Mouse (Mus musculus): ENCODE data around the gene Nup133.

GRCm38 (mm10) chr8:123854252-123854651, 94.8 kb downstream of the Nup133 start:
- TF ChIP-seq CTCF (IDR thresholded peaks at IDR 0.05 in 2 of 3, conservative IDR thresholded peaks at IDR 0.05 in 1 of 3; ENCODE audit: control insufficient read depth in 1 of 3, insufficient read depth in 1 of 3, low read depth in 2 of 3, low read length in 3 of 3, poor library complexity in 1 of 3, severe bottlenecking in 1 of 3) (no peak), RAD21 (IDR thresholded peaks at IDR 0.05; ENCODE audit: low read depth, low read length) (no peak), GATA1 (IDR thresholded peaks at IDR 0.05; ENCODE audit: low read depth, low read length) (peak; percentile 89), USF2 (IDR thresholded peaks at IDR 0.05; ENCODE audit: borderline replicate concordance in 1 of 2, insufficient read depth in 1 of 2, low read depth in 1 of 2, low read length in 2 of 2) (no peak), MAX (IDR thresholded peaks at IDR 0.05; ENCODE audit: low read length) (no peak), MAFK (IDR thresholded peaks at IDR 0.05; ENCODE audit: borderline replicate concordance, low read depth, low read length) (no peak), TAL1 (IDR thresholded peaks at IDR 0.05; ENCODE audit: low read length) (peak; percentile 71), POLR2A (IDR thresholded peaks at IDR 0.05; ENCODE audit: control insufficient read depth in 1 of 2, insufficient read depth in 1 of 2, low read depth in 1 of 2, low read length in 2 of 2, poor library complexity in 1 of 2) (no peak), POLR2AphosphoS5 (IDR thresholded peaks at IDR 0.05; ENCODE audit: borderline replicate concordance, low read depth, low read length) (no peak), MEF2A (IDR thresholded peaks at IDR 0.05; ENCODE audit: extremely low read depth, insufficient replicate concordance, low read depth, low read length, poor library complexity, severe bottlenecking) (no peak), KAT2A (conservative IDR thresholded peaks at IDR 0.05; ENCODE audit: low read depth, low read length) (no peak), E2F4 (IDR thresholded peaks at IDR 0.05; ENCODE audit: borderline replicate concordance, low read depth, low read length) (no peak)
